Mouse (Mus musculus) common myeloid progenitor, adult 5-6 weeks (primary cell): ENCODE results near the gene Olfr705. TPM values are rescaled to one million over a fixed set of nuclear protein-coding genes. Genes with fewer than 3 reads are reported as not detected.
A peak's percentile ranks its signal among the peaks of the same experiment; 100 is the strongest.
"Not testable (repeated sequence)": the region's sequence is repeated elsewhere in the genome, so short reads cannot be mapped to it uniquely, and the experiment has no call there.

ENCODE experiments used
- ATAC-seq: replicated peaks from 2 replicates; pipeline ENCODE4 v1.8.0; 2016; ENCODE audit warnings: low read depth, mild to moderate bottlenecking, moderate TSS enrichment, inconsistent platforms; ENCODE audit not compliant: poor library complexity, severe bottlenecking
- total RNA-seq: library from RNA; stranded (forward); fragments of 200-1000, 187-1606 nt; gene quantifications from 2 replicates; pipeline ENCODE4 v1.2.3, GENCODE M21; 2017

Gene Olfr705
- total RNA-seq = not detected in 2 replicates

- ATAC-seq = no peak
Measured at GRCm38 (mm10) chr7:106876791-106877190, at the start of gene Olfr705. Olfr705 (minus strand) TSS chr7:106876891.

DNA sequence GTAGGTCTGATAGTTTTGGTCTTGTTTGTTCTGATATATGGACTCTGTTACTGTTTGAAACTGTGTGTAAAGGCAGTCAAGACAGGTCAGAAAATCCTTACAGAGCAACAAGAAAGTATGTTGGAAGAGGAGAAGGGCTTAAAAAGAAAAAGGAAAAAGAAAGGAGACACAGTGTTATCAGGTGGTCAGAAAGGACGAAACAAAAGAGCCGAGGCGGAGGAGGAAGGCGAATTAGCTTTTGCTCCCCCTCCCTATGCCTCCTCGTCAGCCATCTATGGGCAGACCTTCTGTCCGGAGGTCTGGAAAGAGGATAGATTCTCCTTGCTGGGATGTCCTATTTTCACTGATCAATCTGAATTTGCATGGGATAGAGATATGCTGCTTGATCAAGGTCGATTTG is 44.3 kb upstream of the Olfr705 start:
- ATAC-seq = not testable (repeated sequence)

DNA sequence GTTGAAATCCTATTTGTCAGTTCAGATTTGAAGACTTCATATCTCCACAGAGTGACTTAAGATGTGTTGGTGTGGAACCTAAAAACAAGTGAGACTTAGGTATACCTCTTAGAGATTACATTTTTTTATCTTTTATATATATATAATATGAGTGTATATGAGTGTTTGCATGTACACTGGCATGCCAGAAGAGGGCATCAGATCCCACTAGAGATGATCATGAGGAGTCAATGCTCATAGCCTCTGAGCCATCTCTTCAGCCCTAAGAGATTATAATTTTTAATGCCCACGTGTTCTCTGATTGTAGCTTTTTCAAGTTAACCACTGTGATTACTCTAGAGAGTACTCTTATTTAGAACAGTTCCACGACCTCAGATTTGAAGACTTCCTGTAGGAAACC is 31.0 kb upstream of the Olfr705 start, which contains the start of gene Olfr1532-ps1:
TSS of gene Olfr1532-ps1 (plus strand) at position 326 of the 400 bp plus-strand sequence.
- ATAC-seq = 0 out of 2 replicates have a peak, but pooled peaks have one; percentile 42

DNA sequence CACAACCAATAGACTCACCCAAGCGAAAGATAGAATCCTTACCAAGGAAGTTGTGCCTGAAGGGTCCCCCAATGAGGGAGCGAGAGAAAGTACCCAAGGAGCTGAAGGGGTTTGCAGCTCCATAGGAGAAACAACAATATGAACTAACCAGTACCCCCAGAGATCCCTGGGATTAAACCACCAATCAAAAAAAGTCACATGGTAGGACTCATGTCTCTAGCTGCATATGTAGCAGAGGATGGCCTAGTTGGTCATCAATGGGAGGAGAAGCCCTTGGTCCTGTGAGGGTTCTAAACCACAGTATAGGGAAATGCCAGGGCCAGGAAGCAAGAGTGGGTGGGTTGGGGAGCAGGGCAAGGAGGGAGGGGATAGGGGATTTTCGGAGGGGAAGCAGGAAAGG is 24.4 kb upstream of the Olfr705 start, which contains the start of gene Olfr707:
TSS of gene Olfr707 (minus strand) at position 101 of the 400 bp plus-strand sequence.
- ATAC-seq = not testable (repeated sequence)

- no peak for ATAC-seq
Measured at GRCm38 (mm10) chr7:106888062-106888461, 11.4 kb upstream of the Olfr705 start, which contains the start of gene Olfr706. Olfr706 (minus strand) TSS chr7:106888162.

GRCm38 (mm10) chr7:106862885-106863284 is 13.8 kb downstream of the Olfr705 start, which contains the start of gene Olfr704:
Olfr704 (plus strand) TSS chr7:106863185.
- ATAC-seq = no peak

- no peak for ATAC-seq
Measured at GRCm38 (mm10) chr7:106843060-106843459, 33.6 kb downstream of the Olfr705 start, which contains the start of gene Olfr703. Olfr703 (plus strand) TSS chr7:106843360.

DNA sequence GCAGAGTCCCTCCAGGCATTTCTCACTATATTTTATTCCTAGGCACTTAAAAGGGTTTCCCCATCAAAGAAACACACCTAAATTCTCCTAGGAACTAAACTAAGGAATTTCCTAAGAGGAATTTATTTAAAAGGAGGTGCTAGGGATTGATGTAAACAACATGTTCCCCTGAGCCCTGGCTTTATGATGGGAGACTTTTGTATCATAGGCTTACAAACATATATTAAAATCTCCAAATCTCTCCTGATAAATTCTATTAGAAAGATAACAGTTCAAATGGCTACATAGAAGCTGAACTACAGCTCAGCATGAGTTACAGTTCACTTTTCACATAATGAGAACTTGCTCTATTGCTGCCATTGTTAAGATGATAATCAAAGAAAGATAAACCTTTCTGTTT is 42.9 kb downstream of the Olfr705 start, which contains the start of gene Olfr702:
TSS of gene Olfr702 (minus strand) at position 101 of the 400 bp plus-strand sequence.
- ATAC-seq = no peak

Other genes starting within 250 kb of the Olfr705 start
- gene Olfr693, start 196.3 kb downstream of the Olfr705 start, total RNA-seq = not detected in 2 replicates
- not detected in 2 replicates for gene Olfr694, start 185.1 kb downstream of the Olfr705 start, total RNA-seq
- not detected in 2 replicates for gene Olfr695, start 160.5 kb downstream of the Olfr705 start, total RNA-seq
- gene Olfr697, start 134.4 kb downstream of the Olfr705 start, total RNA-seq = not detected in 2 replicates
- not detected in 2 replicates for gene Olfr698, start 121.5 kb downstream of the Olfr705 start, total RNA-seq
- not detected in 2 replicates for gene Olfr699, start 83.7 kb downstream of the Olfr705 start, total RNA-seq
- not detected in 2 replicates for gene Olfr700, start 68.1 kb downstream of the Olfr705 start, total RNA-seq
- gene Olfr701, start 62.8 kb downstream of the Olfr705 start, total RNA-seq = not detected in 2 replicates
- not detected in 2 replicates for gene Olfr702, start 43.0 kb downstream of the Olfr705 start, total RNA-seq
- not detected in 2 replicates for gene Olfr703, start 33.5 kb downstream of the Olfr705 start, total RNA-seq
- not detected in 2 replicates for gene Olfr704, start 13.7 kb downstream of the Olfr705 start, total RNA-seq
- gene Olfr706, start 11.3 kb upstream of the Olfr705 start, total RNA-seq = not detected in 2 replicates
- gene Olfr707, start 24.4 kb upstream of the Olfr705 start, total RNA-seq = not detected in 2 replicates
- not detected in 2 replicates for gene Olfr1532-ps1, start 31.1 kb upstream of the Olfr705 start, total RNA-seq
- gene Olfr709-ps1, start 55.3 kb upstream of the Olfr705 start, total RNA-seq = not detected in 2 replicates
- not detected in 2 replicates for gene Olfr710, start 71.4 kb upstream of the Olfr705 start, total RNA-seq
- not detected in 2 replicates for gene Olfr6, start 87.0 kb upstream of the Olfr705 start, total RNA-seq
- gene Olfr711, start 98.6 kb upstream of the Olfr705 start, total RNA-seq = not detected in 2 replicates
- gene Olfr2, start 129.2 kb upstream of the Olfr705 start, total RNA-seq = 0.87 TPM in 1 of 2 replicates, not detected in the other
- not detected in 2 replicates for gene Olfr713, start 154.3 kb upstream of the Olfr705 start, total RNA-seq
- gene Olfr714, start 194.1 kb upstream of the Olfr705 start, total RNA-seq = not detected in 2 replicates
- gene Olfr17, start 216.3 kb upstream of the Olfr705 start, total RNA-seq = not detected in 2 replicates
- gene Olfr715b, start 233.5 kb upstream of the Olfr705 start, total RNA-seq = not detected in 2 replicates